Mouse (Mus musculus) embryonic facial prominence, embryonic 12.5 days (tissue): ENCODE data around the gene Itgb3. TPM values are rescaled to one million over a fixed set of nuclear protein-coding genes. Genes with fewer than 3 reads are reported as not detected.
A peak's percentile ranks its signal among the peaks of the same experiment; 100 is the strongest.
"Not testable (repeated sequence)": the region's sequence is repeated elsewhere in the genome, so short reads cannot be mapped to it uniquely, and the experiment has no call there.

ENCODE experiments used
- ATAC-seq: fragments of 200-750 bp; cut with Nextera tagmentation; 2 replicates; pipeline ENCODE4 v1.8.0; 2017; ENCODE audit not compliant: insufficient number of reproducible peaks, insufficient read depth, low FRiP score, low TSS enrichment
- H3K27ac ChIP-seq: fragments of 300-500 bp; sonication (generic); 2 replicates; pipeline ENCODE4 v1.5.1; 2016; ENCODE audit warnings: mild to moderate bottlenecking
- H3K27me3 ChIP-seq: fragments of 300-500 bp; sonication (generic); 2 replicates; pipeline ENCODE4 v1.6.1; 2016; ENCODE audit warnings: mild to moderate bottlenecking, moderate library complexity
- H3K36me3 ChIP-seq: fragments of 300-500 bp; sonication (generic); 2 replicates; pipeline ENCODE4 v1.6.1; 2016; ENCODE audit warnings: mild to moderate bottlenecking
- H3K4me1 ChIP-seq: fragments of 300-500 bp; sonication (generic); 2 replicates; pipeline ENCODE4 v1.6.1; 2016
- H3K4me2 ChIP-seq: fragments of 300-500 bp; sonication (generic); replicated peaks from 2 replicates; pipeline ENCODE4 v1.6.1; 2016; ENCODE audit warnings: mild to moderate bottlenecking, moderate library complexity
- H3K4me3 ChIP-seq: fragments of 300-500 bp; sonication (generic); 2 replicates; pipeline ENCODE4 v1.5.1; 2016; ENCODE audit warnings: mild to moderate bottlenecking
- H3K9ac ChIP-seq: fragments of 300-500 bp; sonication (generic); 2 replicates; pipeline ENCODE4 v1.6.1; 2016; ENCODE audit warnings: mild to moderate bottlenecking, moderate library complexity
- H3K9me3 ChIP-seq: fragments of 300-500 bp; sonication (generic); 2 replicates; pipeline ENCODE4 v1.6.1; 2016; ENCODE audit warnings: mild to moderate bottlenecking, moderate library complexity
- WGBS: fragments of 180-500 bp; shearing (Covaris S2); methylation state at CpG from one replicate; pipeline ENCODE4 v1.1.7; 2016; 5-methylcytosine and 5-hydroxymethylcytosine counted together
- polyA plus RNA-seq: library from polyadenylated mRNA; unstranded; fragments of >200 nt; fragmentation: Nextera tagmentation; extraction: Ambion mirVana; gene quantifications from 2 replicates; pipeline ENCODE4 v1.2.1, GENCODE M21; 2016

Gene Itgb3
- 3.7 TPM in 2 replicates for polyA plus RNA-seq

GRCm38 (mm10) chr11:104607491-104608245, at the start of gene Itgb3:
TSS of gene Itgb3 (plus strand) at chr11:104608000.
- ATAC-seq: peak; percentile 79
- Histone ChIP-seq H3K36me3 (no peaks in the 10 kb centered on the region), H3K4me3 (peak within 1 kb of the TSS; percentile 45), H3K4me1 (peaks cover 6% of the 10 kb centered on the region; the same call in 1 of the 2 replicates), H3K9ac (peak within 1 kb of the TSS; percentile 56), H3K27me3 (peaks cover 22% of the 10 kb centered on the region), H3K27ac (no peak within 1 kb of the TSS), H3K9me3 (no peaks in the 10 kb centered on the region), H3K4me2 (peak within 1 kb of the TSS; percentile 82)
- WGBS: 1% methylated on average over 46 of the region's 51 CpGs

- Histone ChIP-seq H3K4me3 (no peak overlapping the region), H3K4me1 (no peaks in the 10 kb centered on the region), H3K27ac (no peak overlapping the region), H3K9ac (no peak overlapping the region), H3K4me2 (no peak overlapping the region), H3K27me3 (no peaks in the 10 kb centered on the region), H3K9me3 (no peaks in the 10 kb centered on the region), H3K36me3 (no peaks in the 10 kb centered on the region)
- ATAC-seq: no peak
- WGBS: 73% methylated on average over 4 of the region's 4 CpGs
Measured at GRCm38 (mm10) chr11:104558065-104558464, 49.7 kb upstream of the Itgb3 start.

GRCm38 (mm10) chr11:104558651-104559403, 49.0 kb upstream of the Itgb3 start:
- Histone ChIP-seq H3K4me3 (no peak overlapping the region), H3K4me2 (no peak overlapping the region), H3K9me3 (no peaks in the 10 kb centered on the region), H3K9ac (no peak overlapping the region), H3K27ac (no peak overlapping the region), H3K27me3 (no peaks in the 10 kb centered on the region), H3K4me1 (no peaks in the 10 kb centered on the region), H3K36me3 (no peaks in the 10 kb centered on the region)
- WGBS: 67% methylated on average over 4 of the region's 4 CpGs
- ATAC-seq: no peak

GRCm38 (mm10) chr11:104560971-104561370, 46.8 kb upstream of the Itgb3 start:
- H3K27ac ChIP-seq: no peak overlapping the region
- H3K4me3 ChIP-seq: no peak overlapping the region
- no peak for ATAC-seq
- no peak overlapping the region for H3K9ac ChIP-seq
- H3K27me3 ChIP-seq: no peaks in the 10 kb centered on the region
- H3K4me2 ChIP-seq: no peak overlapping the region
- H3K36me3 ChIP-seq: no peaks in the 10 kb centered on the region
- 51% methylated on average over 2 of the region's 2 CpGs for WGBS
- no peaks in the 10 kb centered on the region for H3K9me3 ChIP-seq
- no peaks in the 10 kb centered on the region for H3K4me1 ChIP-seq

- WGBS: 67% methylated on average over 1 of the region's 1 CpGs
- ATAC-seq: no peak
Measured at GRCm38 (mm10) chr11:104563496-104563895, 44.3 kb upstream of the Itgb3 start.

GRCm38 (mm10) chr11:104565172-104565571, 42.6 kb upstream of the Itgb3 start:
- 77% methylated on average over 9 of the region's 9 CpGs for WGBS
- Histone ChIP-seq H3K9ac (no peak overlapping the region), H3K9me3 (no peaks in the 10 kb centered on the region), H3K4me1 (no peaks in the 10 kb centered on the region), H3K4me2 (no peak overlapping the region), H3K4me3 (no peak overlapping the region), H3K27ac (no peak overlapping the region), H3K36me3 (no peaks in the 10 kb centered on the region), H3K27me3 (no peaks in the 10 kb centered on the region)
- ATAC-seq: no peak

More at GRCm38 (mm10) chr11:104563496-104563895, 44.3 kb upstream of the Itgb3 start:
- no peak overlapping the region for H3K4me3 ChIP-seq
- H3K27ac ChIP-seq: no peak overlapping the region
- no peaks in the 10 kb centered on the region for H3K4me1 ChIP-seq
- H3K27me3 ChIP-seq: no peaks in the 10 kb centered on the region
- no peak overlapping the region for H3K9ac ChIP-seq
- H3K9me3 ChIP-seq: no peaks in the 10 kb centered on the region
- no peak overlapping the region for H3K4me2 ChIP-seq
- no peaks in the 10 kb centered on the region for H3K36me3 ChIP-seq

- Histone ChIP-seq H3K4me1 (no peaks in the 10 kb centered on the region), H3K27ac (no peak overlapping the region), H3K4me3 (no peak overlapping the region), H3K36me3 (no peaks in the 10 kb centered on the region), H3K9ac (no peak overlapping the region), H3K4me2 (no peak overlapping the region), H3K27me3 (no peaks in the 10 kb centered on the region), H3K9me3 (no peaks in the 10 kb centered on the region)
- no peak for ATAC-seq
- WGBS: 77% methylated on average over 6 of the region's 6 CpGs
Measured at GRCm38 (mm10) chr11:104566097-104566496, 41.7 kb upstream of the Itgb3 start.

- no peak for ATAC-seq
- no peak overlapping the region for H3K4me3 ChIP-seq
- no peak overlapping the region for H3K27ac ChIP-seq
- no peaks in the 10 kb centered on the region for H3K36me3 ChIP-seq
- WGBS: 75% methylated on average over 2 of the region's 2 CpGs
- no peaks in the 10 kb centered on the region for H3K9me3 ChIP-seq
- no peak overlapping the region for H3K9ac ChIP-seq
- 0 out of 2 replicates have a peak, but pooled peaks cover 4% of the 10 kb centered on the region for H3K27me3 ChIP-seq
- H3K4me2 ChIP-seq: no peak overlapping the region
- H3K4me1 ChIP-seq: no peaks in the 10 kb centered on the region
Measured at GRCm38 (mm10) chr11:104566796-104567195, 41.0 kb upstream of the Itgb3 start.

GRCm38 (mm10) chr11:104567736-104568135, 40.1 kb upstream of the Itgb3 start:
- Histone ChIP-seq H3K9me3 (no peaks in the 10 kb centered on the region), H3K9ac (no peak overlapping the region), H3K27me3 (peaks cover 4% of the 10 kb centered on the region; the same call in 1 of the 2 replicates), H3K27ac (no peak overlapping the region), H3K4me3 (no peak overlapping the region), H3K4me1 (no peaks in the 10 kb centered on the region), H3K4me2 (no peak overlapping the region), H3K36me3 (no peaks in the 10 kb centered on the region)
- WGBS: 81% methylated on average over 9 of the region's 9 CpGs
- ATAC-seq: no peak

- Histone ChIP-seq H3K36me3 (no peaks in the 10 kb centered on the region), H3K27me3 (peaks cover 4% of the 10 kb centered on the region; the same call in 1 of the 2 replicates), H3K4me2 (no peak overlapping the region), H3K4me3 (no peak overlapping the region), H3K9me3 (no peaks in the 10 kb centered on the region), H3K27ac (no peak overlapping the region), H3K9ac (no peak overlapping the region), H3K4me1 (no peaks in the 10 kb centered on the region)
- WGBS: 92% methylated on average over 4 of the region's 4 CpGs
- no peak for ATAC-seq
Measured at GRCm38 (mm10) chr11:104568326-104568725, 39.5 kb upstream of the Itgb3 start.

GRCm38 (mm10) chr11:104570515-104570914, 37.3 kb upstream of the Itgb3 start:
- H3K4me1 ChIP-seq: not testable (repeated sequence)
- WGBS: 84% methylated on average over 8 of the region's 8 CpGs

GRCm38 (mm10) chr11:104571373-104571772, 36.4 kb upstream of the Itgb3 start:
- ATAC-seq: not testable (repeated sequence)

More at GRCm38 (mm10) chr11:104570515-104570914, 37.3 kb upstream of the Itgb3 start:
- H3K4me3 ChIP-seq, H3K27ac ChIP-seq, ATAC-seq, H3K9ac ChIP-seq, H3K36me3 ChIP-seq, H3K4me2 ChIP-seq, H3K27me3 ChIP-seq, H3K9me3 ChIP-seq: not testable (repeated sequence)

More at GRCm38 (mm10) chr11:104571373-104571772, 36.4 kb upstream of the Itgb3 start:
- not testable (repeated sequence) for H3K9me3 ChIP-seq, H3K4me1 ChIP-seq, H3K27ac ChIP-seq, H3K27me3 ChIP-seq, H3K36me3 ChIP-seq
- Histone ChIP-seq H3K9ac (peak overlapping the region; percentile 36), H3K4me3 (peak overlapping the region; percentile 31), H3K4me2 (peak overlapping the region; percentile 64)
- 1% methylated on average over 28 of the region's 28 CpGs for WGBS
